Mouse (Mus musculus) MEL (cell line): ENCODE data around the gene a.

Experiments used
- CTCF ChIP-seq, 3 experiments: IDR thresholded peaks in 2 of 3; conservative IDR thresholded peaks in 1 of 3; 2 replicates each; pipeline ENCODE4 v1.5.1; 2011 to 2012; ENCODE audit warnings: low read length in 3 of 3, low read depth in 2 of 3, mild to moderate bottlenecking in 2 of 3, improper control_type of control experiment in 1 of 3, inconsistent platforms in 1 of 3, mixed read lengths in 1 of 3, moderate library complexity in 1 of 3; ENCODE audit not compliant: control insufficient read depth in 1 of 3, insufficient read depth in 1 of 3, poor library complexity in 1 of 3, severe bottlenecking in 1 of 3
- EP300 ChIP-seq, 2 experiments: IDR thresholded peaks; 2 replicates each; pipeline ENCODE4 v1.6.1; 2011; ENCODE audit warnings: improper control_type of control experiment in 2 of 2, low read length in 2 of 2, low read depth in 1 of 2, mild to moderate bottlenecking in 1 of 2
- POLR2A ChIP-seq, 2 experiments: IDR thresholded peaks; 2 replicates each; pipeline ENCODE4 v1.6.1; 2011 to 2012; ENCODE audit warnings: low read length in 2 of 2, mild to moderate bottlenecking in 2 of 2, control low read depth in 1 of 2, improper control_type of control experiment in 1 of 2, low read depth in 1 of 2, moderate library complexity in 1 of 2; ENCODE audit not compliant: control insufficient read depth in 1 of 2, insufficient read depth in 1 of 2, poor library complexity in 1 of 2
- POLR2AphosphoS2 ChIP-seq: IDR thresholded peaks from 2 replicates; pipeline ENCODE4 v1.6.1; 2011; ENCODE audit warnings: low read length, improper control_type of control experiment
- TAL1 ChIP-seq: IDR thresholded peaks from 2 replicates; pipeline ENCODE4 v1.6.1; 2012; ENCODE audit warnings: mild to moderate bottlenecking, inconsistent platforms, low read length, moderate library complexity, mixed read lengths
- USF1 ChIP-seq: IDR thresholded peaks from 2 replicates; pipeline ENCODE4 v1.6.1; 2014; ENCODE audit warnings: low read depth, mild to moderate bottlenecking, inconsistent platforms, low read length, improper control_type of control experiment, moderate library complexity
- ZC3H11A ChIP-seq: IDR thresholded peaks from 2 replicates; pipeline ENCODE4 v1.6.1; 2012; ENCODE audit warnings: low read depth, mild to moderate bottlenecking, inconsistent platforms, low read length, improper control_type of control experiment

- TF ChIP-seq CTCF (IDR thresholded peaks at IDR 0.05 in 2 of 3, conservative IDR thresholded peaks at IDR 0.05 in 1 of 3; ENCODE audit: control insufficient read depth in 1 of 3, insufficient read depth in 1 of 3, low read depth in 2 of 3, low read length in 3 of 3, poor library complexity in 1 of 3, severe bottlenecking in 1 of 3) (no peak), POLR2AphosphoS2 (no peak), EP300 (IDR thresholded peaks at IDR 0.05; ENCODE audit: low read depth in 1 of 2, low read length in 2 of 2) (no peak), POLR2A (IDR thresholded peaks at IDR 0.05; ENCODE audit: control insufficient read depth in 1 of 2, insufficient read depth in 1 of 2, low read depth in 1 of 2, low read length in 2 of 2, poor library complexity in 1 of 2) (no peak), ZC3H11A (no peak), USF1 (no peak), TAL1 (no peak)
Measured at GRCm38 (mm10) chr2:154769930-154770329, 21.3 kb upstream of the a start, which contains the start of gene Gm14214.
